Mouse (Mus musculus): ENCODE measurements at regions not wholly inside any gene's neighbourhood (a gene's known extent, or its start where the extent isn't known, plus 50 kb on each side); places are given as distances from the start of the nearest gene placed in this dataset.

- H3K4me2 ChIP-seq (ENCODE audit: low read depth), result no peak overlapping the region
- no peaks in the 10 kb centered on the region for H3K36me3 ChIP-seq (ENCODE audit: insufficient read depth)
- ATAC-seq (peak; percentile 51; the same call in 1 of the 2 replicates), DNase-seq (peak; percentile 57)
- no peaks in the 10 kb centered on the region for H3K9me3 ChIP-seq (ENCODE audit: low read length)
- H3K27ac ChIP-seq (ENCODE audit: low read depth, low read length), result peak overlapping the region; percentile 54
- H3K4me3 ChIP-seq (ENCODE audit: low read depth, low read length), result no peak overlapping the region
- TF ChIP-seq CTCF (IDR thresholded peaks at IDR 0.05; ENCODE audit: low read depth), result no peak
- no peaks in the 10 kb centered on the region for H3K27me3 ChIP-seq (ENCODE audit: insufficient read depth, low read length)
- WGBS, result 79% methylated on average over 3 of the region's 3 CpGs
- H3K4me1 ChIP-seq (ENCODE audit: insufficient read depth), result no peaks in the 10 kb centered on the region
- no peak overlapping the region for H3K9ac ChIP-seq
Measured at GRCm38 (mm10) chr7:123589099-123589498, 88.8 kb upstream of the Zkscan2 start.

- no peaks in the 10 kb centered on the region for H3K36me3 ChIP-seq (ENCODE audit: insufficient read depth)
- ATAC-seq (peak; percentile 79), DNase-seq (peak; percentile 79)
- H3K27ac ChIP-seq (ENCODE audit: low read depth, low read length), result peak overlapping the region; percentile 48; the same call in 1 of the 2 replicates
- peaks cover 6% of the 10 kb centered on the region for H3K4me1 ChIP-seq (ENCODE audit: insufficient read depth)
- H3K9ac ChIP-seq, result no peak overlapping the region
- 0 out of 2 replicates have a peak overlapping the region, but pooled peaks have one; percentile 5 for H3K4me2 ChIP-seq (ENCODE audit: low read depth)
- TF ChIP-seq CTCF (IDR thresholded peaks at IDR 0.05; ENCODE audit: low read depth), result no peak
- no peaks in the 10 kb centered on the region for H3K9me3 ChIP-seq (ENCODE audit: low read length)
- WGBS, result 26% methylated on average over 3 of the region's 3 CpGs
- H3K27me3 ChIP-seq (ENCODE audit: insufficient read depth, low read length), result no peaks in the 10 kb centered on the region
- H3K4me3 ChIP-seq (ENCODE audit: low read depth, low read length), result no peak overlapping the region
Measured at GRCm38 (mm10) chr7:123573721-123574120, 73.5 kb upstream of the Zkscan2 start.

- WGBS, result 33% methylated on average over 4 of the region's 4 CpGs
- no peaks in the 10 kb centered on the region for H3K9me3 ChIP-seq (ENCODE audit: low read length)
- TF ChIP-seq CTCF (IDR thresholded peaks at IDR 0.05; ENCODE audit: low read depth), result no peak
- H3K4me2 ChIP-seq (ENCODE audit: low read depth), result no peak overlapping the region
- no peak overlapping the region for H3K4me3 ChIP-seq (ENCODE audit: low read depth, low read length)
- H3K27me3 ChIP-seq (ENCODE audit: insufficient read depth, low read length), result no peaks in the 10 kb centered on the region
- DNase-seq (no peak), ATAC-seq (no peak)
- H3K36me3 ChIP-seq (ENCODE audit: insufficient read depth), result no peaks in the 10 kb centered on the region
- no peak overlapping the region for H3K27ac ChIP-seq (ENCODE audit: low read depth, low read length)
- no peak overlapping the region for H3K9ac ChIP-seq
- peaks cover 6% of the 10 kb centered on the region for H3K4me1 ChIP-seq (ENCODE audit: insufficient read depth)
Measured at GRCm38 (mm10) chr7:123572376-123572990, 72.2 kb upstream of the Zkscan2 start.

- DNase-seq, result no peak
- no peaks in the 10 kb centered on the region for H3K36me3 ChIP-seq (ENCODE audit: insufficient read depth)
- no peak overlapping the region for H3K9ac ChIP-seq
- ATAC-seq, result no peak
- H3K4me2 ChIP-seq (ENCODE audit: low read depth), result no peak overlapping the region
- WGBS, result 49% methylated on average over 1 of the region's 1 CpGs
- H3K9me3 ChIP-seq (ENCODE audit: low read length), result no peaks in the 10 kb centered on the region
- no peaks in the 10 kb centered on the region for H3K27me3 ChIP-seq (ENCODE audit: insufficient read depth, low read length)
- no peaks in the 10 kb centered on the region for H3K4me1 ChIP-seq (ENCODE audit: insufficient read depth)
- no peak overlapping the region for H3K4me3 ChIP-seq (ENCODE audit: low read depth, low read length)
- H3K27ac ChIP-seq (ENCODE audit: low read depth, low read length), result no peak overlapping the region
- TF ChIP-seq CTCF (IDR thresholded peaks at IDR 0.05; ENCODE audit: low read depth), result 0 out of 2 replicates have a peak, but pooled peaks have one; percentile 8
Measured at GRCm38 (mm10) chr7:123566264-123566663, 66.0 kb upstream of the Zkscan2 start.

GRCm38 (mm10) chr7:123559544-123559943, 59.3 kb upstream of the Zkscan2 start:
- ATAC-seq (no peak), DNase-seq (no peak)
- Histone ChIP-seq H3K4me1 (ENCODE audit: insufficient read depth) (no peaks in the 10 kb centered on the region), H3K9me3 (ENCODE audit: low read length) (no peaks in the 10 kb centered on the region), H3K36me3 (ENCODE audit: insufficient read depth) (no peaks in the 10 kb centered on the region), H3K27me3 (ENCODE audit: insufficient read depth, low read length) (no peaks in the 10 kb centered on the region), H3K4me2 (ENCODE audit: low read depth) (no peak overlapping the region), H3K4me3 (ENCODE audit: low read depth, low read length) (no peak overlapping the region), H3K9ac (no peak overlapping the region), H3K27ac (ENCODE audit: low read depth, low read length) (no peak overlapping the region)
- WGBS, result 77% methylated on average over 7 of the region's 7 CpGs
- no peak for TF ChIP-seq CTCF (IDR thresholded peaks at IDR 0.05; ENCODE audit: low read depth)
